Mouse (Mus musculus): ENCODE results near the gene Lpxn.

DNA sequence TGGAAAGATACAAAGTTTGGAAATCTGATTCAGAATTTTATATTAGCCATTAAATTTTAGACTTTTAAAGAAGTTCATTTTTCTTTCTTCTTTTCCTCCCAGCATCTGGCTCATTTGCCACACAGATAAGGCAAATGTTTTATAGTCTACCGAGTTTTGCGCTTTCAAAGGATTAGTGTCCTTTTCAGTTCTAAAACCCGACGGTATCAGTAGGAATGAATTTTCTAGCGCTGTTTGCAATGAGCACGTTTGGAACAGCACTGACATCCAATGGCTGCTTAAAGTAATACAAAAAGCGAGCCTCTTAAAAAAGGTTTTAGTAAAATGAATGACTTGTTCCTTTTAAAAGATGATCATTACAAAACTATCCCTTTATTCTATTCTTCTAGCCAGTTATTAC, 1.1 kb downstream of the Lpxn start:
- no peak for TF ChIP-seq POLR2A (IDR thresholded peaks at IDR 0.05; ENCODE audit: extremely low read depth, insufficient read depth, low read length)
- TF ChIP-seq CTCF (IDR thresholded peaks at IDR 0.05; ENCODE audit: low read depth, low read length), result 0 out of 2 replicates have a peak, but pooled peaks have one; percentile 13
